Mouse (Mus musculus): ENCODE results near the gene Gm28374. TPM values are rescaled to one million over a fixed set of nuclear protein-coding genes. Genes with fewer than 3 reads are reported as not detected.

Gm28374 gene
- total and polyA plus RNA-seq, 2 experiments from 2014 or later: 1.1 TPM; not detected in 1

DNA sequence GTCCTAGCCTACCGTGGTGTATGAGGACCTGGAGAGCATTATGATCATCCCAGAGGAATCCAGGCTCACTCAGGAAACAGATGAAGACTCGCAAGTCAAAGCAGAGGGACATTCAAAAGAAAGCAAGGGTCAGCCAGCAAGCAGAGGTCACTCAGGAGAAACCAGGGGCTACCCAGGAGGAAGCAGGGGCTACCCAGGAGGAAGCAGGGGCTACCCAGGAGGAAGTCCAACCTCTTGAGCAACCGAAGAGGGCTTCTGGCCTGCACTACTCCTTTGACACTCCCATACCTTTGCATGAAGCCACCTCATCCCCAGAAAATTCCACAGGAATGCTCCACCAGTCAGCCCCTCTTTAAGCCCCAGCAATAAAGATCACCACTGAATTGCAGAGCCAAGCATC, 15.8 kb upstream of the Gm28374 start:
- no peak for ATAC-seq (ENCODE audit: low FRiP score)

DNA sequence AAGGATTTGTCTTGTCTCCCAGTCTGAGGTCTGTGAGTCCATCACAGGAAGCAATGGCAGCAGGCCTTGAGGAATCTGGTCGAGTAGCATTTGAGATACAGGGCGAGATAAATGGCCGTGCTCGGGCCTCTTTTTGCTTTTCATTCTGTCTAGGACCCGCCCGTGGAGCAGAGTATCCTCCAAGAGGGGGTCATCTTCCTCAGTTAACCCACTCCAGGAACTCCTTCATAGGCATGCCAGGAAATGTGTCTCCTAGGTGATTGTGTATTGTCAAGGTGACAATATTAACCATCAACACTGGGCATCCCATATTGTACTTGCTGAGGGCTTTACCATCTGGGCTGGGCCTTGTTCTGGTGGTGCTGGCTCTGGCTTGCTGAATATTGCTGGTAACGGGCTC, 12.1 kb upstream of the Gm28374 start, which contains the start of gene AC131692.1:
TSS of gene AC131692.1 (plus strand) at position 301 of the 400 bp plus-strand sequence.
- no peak within 1 kb of the TSS for H3K27ac ChIP-seq (ENCODE audit: low read depth, low read length)
- no peaks in the 10 kb centered on the region for H3K4me1 ChIP-seq (ENCODE audit: insufficient read depth, low read length)
- H3K9me3 ChIP-seq (ENCODE audit: low read length): no peaks in the 10 kb centered on the region
- TF ChIP-seq CTCF (IDR thresholded peaks at IDR 0.05): no peak
- ATAC-seq (ENCODE audit: low FRiP score) (no peak), DNase-seq (ENCODE audit: low spot score) (no peak)
- H3K9ac ChIP-seq (replicated peaks; ENCODE audit: low read length, poor library complexity, severe bottlenecking): no peak within 1 kb of the TSS
- no peak within 1 kb of the TSS for H3K4me2 ChIP-seq (ENCODE audit: low read depth, low read length, poor library complexity, severe bottlenecking)
- H3K27me3 ChIP-seq (ENCODE audit: insufficient read depth, low read length): no peaks in the 10 kb centered on the region
- no peaks in the 10 kb centered on the region for H3K36me3 ChIP-seq (ENCODE audit: insufficient read depth, low read length)
- no peak within 1 kb of the TSS for H3K4me3 ChIP-seq (ENCODE audit: low read depth, low read length)
- WGBS: 94% methylated on average over 7 of the region's 7 CpGs

More for the DNA sequence above, 15.8 kb upstream of the Gm28374 start:
- H3K4me3 ChIP-seq (ENCODE audit: low read depth, low read length): no peak overlapping the region
- TF ChIP-seq CTCF (IDR thresholded peaks at IDR 0.05): no peak
- DNase-seq (ENCODE audit: low spot score): no peak
- H3K4me2 ChIP-seq (ENCODE audit: low read depth, low read length, poor library complexity, severe bottlenecking): no peak overlapping the region
- H3K9me3 ChIP-seq (ENCODE audit: low read length): no peaks in the 10 kb centered on the region
- no peak overlapping the region for H3K9ac ChIP-seq (replicated peaks; ENCODE audit: low read length, poor library complexity, severe bottlenecking)
- H3K27ac ChIP-seq (ENCODE audit: low read depth, low read length): no peak overlapping the region
- H3K27me3 ChIP-seq (ENCODE audit: insufficient read depth, low read length): no peaks in the 10 kb centered on the region
- 93% methylated on average over 3 of the region's 3 CpGs for WGBS
- H3K36me3 ChIP-seq (ENCODE audit: insufficient read depth, low read length): no peaks in the 10 kb centered on the region
- no peaks in the 10 kb centered on the region for H3K4me1 ChIP-seq (ENCODE audit: insufficient read depth, low read length)

DNA sequence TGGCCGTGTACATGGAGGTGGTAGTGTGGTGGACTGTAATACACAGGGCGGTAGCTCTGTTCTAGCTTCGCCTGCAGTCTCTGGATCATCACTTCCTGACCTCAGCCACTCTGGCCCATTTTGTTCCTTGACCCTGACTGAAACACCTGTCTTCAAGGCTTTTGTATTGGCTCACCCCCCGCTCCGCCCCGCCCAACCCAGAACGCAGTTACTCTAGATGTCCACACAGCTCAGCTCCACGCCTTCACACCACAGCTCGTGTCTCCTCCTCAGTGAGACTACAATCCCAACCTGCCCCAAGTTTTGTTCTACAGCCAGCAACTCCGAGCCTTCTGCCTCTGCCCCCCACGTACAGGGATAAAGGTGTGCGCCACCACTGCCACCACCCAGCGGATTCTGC, 6.8 kb upstream of the Gm28374 start:
- no peak overlapping the region for H3K27ac ChIP-seq (ENCODE audit: low read depth, low read length)
- DNase-seq (ENCODE audit: low spot score): no peak
- no peak for ATAC-seq (ENCODE audit: low FRiP score)
- H3K36me3 ChIP-seq (ENCODE audit: insufficient read depth, low read length): no peaks in the 10 kb centered on the region
- no peaks in the 10 kb centered on the region for H3K9me3 ChIP-seq (ENCODE audit: low read length)
- no peak overlapping the region for H3K4me2 ChIP-seq (ENCODE audit: low read depth, low read length, poor library complexity, severe bottlenecking)
- H3K4me3 ChIP-seq (ENCODE audit: low read depth, low read length): no peak overlapping the region
- TF ChIP-seq CTCF (IDR thresholded peaks at IDR 0.05): no peak
- no peaks in the 10 kb centered on the region for H3K27me3 ChIP-seq (ENCODE audit: insufficient read depth, low read length)
- peaks cover 5% of the 10 kb centered on the region; the same call in 1 of the 2 replicates for H3K4me1 ChIP-seq (ENCODE audit: insufficient read depth, low read length)
- 95% methylated on average over 13 of the region's 13 CpGs for WGBS
- no peak overlapping the region for H3K9ac ChIP-seq (replicated peaks; ENCODE audit: low read length, poor library complexity, severe bottlenecking)

DNA sequence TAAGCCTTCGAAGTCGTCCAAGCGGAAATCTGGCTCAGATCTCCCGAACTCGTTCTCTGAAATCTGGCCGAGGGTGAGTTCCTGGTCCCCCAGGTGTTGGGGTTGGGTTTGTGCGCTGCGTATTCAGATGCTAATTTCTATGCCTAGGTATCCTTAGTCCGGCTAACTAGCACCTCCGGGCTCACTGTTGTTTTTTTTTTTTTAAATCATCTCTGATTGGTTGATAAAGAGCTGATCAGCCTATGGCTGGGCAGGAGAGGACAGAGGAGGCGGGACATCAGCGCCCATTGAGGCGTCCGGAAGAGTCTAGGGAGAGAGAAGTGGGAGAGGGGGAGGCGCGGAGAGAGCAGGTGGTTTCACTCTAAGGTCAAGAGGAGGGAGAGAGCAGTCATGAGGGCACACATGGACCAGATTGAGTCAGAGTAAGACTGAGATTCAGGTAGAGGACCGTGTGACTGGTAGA, 3.4 kb upstream of the Gm28374 start:
- H3K36me3 ChIP-seq (ENCODE audit: insufficient read depth, low read length): peaks cover 15% of the 10 kb centered on the region
- H3K27me3 ChIP-seq (ENCODE audit: insufficient read depth, low read length): no peaks in the 10 kb centered on the region
- TF ChIP-seq CTCF (IDR thresholded peaks at IDR 0.05): no peak
- 1% methylated on average over 17 of the region's 17 CpGs for WGBS
- no peak overlapping the region for H3K27ac ChIP-seq (ENCODE audit: low read depth, low read length)
- ATAC-seq (ENCODE audit: low FRiP score) (no peak), DNase-seq (ENCODE audit: low spot score) (peak; percentile 61)
- peaks cover 7% of the 10 kb centered on the region; the same call in 1 of the 2 replicates for H3K4me1 ChIP-seq (ENCODE audit: insufficient read depth, low read length)
- H3K9ac ChIP-seq (replicated peaks; ENCODE audit: low read length, poor library complexity, severe bottlenecking): no peak overlapping the region
- H3K9me3 ChIP-seq (ENCODE audit: low read length): no peaks in the 10 kb centered on the region
- peak overlapping the region; percentile 93 for H3K4me2 ChIP-seq (ENCODE audit: low read depth, low read length, poor library complexity, severe bottlenecking)
- H3K4me3 ChIP-seq (ENCODE audit: low read depth, low read length): peak overlapping the region; percentile 70

DNA sequence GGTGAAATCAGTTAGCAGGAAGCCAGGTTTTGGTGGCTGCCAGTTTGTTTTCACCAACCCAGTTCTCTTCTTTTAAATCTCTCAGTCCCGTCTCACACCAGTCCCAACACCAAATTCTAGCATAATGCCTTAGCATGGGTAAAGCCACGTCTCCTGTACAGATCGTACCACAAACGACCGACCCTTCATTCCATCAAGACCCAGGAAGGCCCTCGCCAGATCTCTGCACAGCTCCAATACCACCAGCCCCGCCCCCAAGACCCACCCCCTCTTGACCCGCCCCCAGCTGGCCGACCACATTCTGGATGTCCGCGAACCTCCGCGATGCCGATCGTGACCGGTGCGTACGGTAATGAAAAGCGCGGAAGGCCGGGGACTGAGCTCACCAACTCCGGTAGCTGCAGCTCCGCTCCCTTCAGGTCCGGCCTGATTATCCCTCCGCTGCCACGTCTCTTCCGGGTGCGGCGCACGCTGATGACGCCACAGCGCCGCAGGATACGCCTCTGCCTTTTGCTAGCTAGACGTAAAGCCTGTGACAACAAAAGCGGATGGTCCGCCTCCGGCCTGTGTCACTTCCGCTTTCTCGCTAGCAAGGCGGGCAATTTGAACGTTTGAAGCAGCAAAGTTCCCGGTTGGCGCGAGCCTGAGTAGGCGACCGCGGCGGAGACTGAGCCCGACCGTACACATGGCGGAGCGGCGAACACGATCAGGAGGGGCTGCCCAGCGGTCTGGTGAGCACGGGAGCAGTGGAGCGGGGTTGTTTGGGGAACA, 2.6 kb upstream of the Gm28374 start, which contains the start of the genes Zfpl1 and Cdca5:
TSS of gene Zfpl1 (minus strand) at position 479 of the 771 bp plus-strand sequence.
TSS of gene Cdca5 (plus strand) at position 506 of the 771 bp plus-strand sequence.
- H3K9ac ChIP-seq (replicated peaks; ENCODE audit: low read length, poor library complexity, severe bottlenecking): peak within 1 kb of the TSS; percentile 63
- ATAC-seq (ENCODE audit: low FRiP score): peak; percentile 88
- no peak for TF ChIP-seq CTCF (IDR thresholded peaks at IDR 0.05)

DNA sequence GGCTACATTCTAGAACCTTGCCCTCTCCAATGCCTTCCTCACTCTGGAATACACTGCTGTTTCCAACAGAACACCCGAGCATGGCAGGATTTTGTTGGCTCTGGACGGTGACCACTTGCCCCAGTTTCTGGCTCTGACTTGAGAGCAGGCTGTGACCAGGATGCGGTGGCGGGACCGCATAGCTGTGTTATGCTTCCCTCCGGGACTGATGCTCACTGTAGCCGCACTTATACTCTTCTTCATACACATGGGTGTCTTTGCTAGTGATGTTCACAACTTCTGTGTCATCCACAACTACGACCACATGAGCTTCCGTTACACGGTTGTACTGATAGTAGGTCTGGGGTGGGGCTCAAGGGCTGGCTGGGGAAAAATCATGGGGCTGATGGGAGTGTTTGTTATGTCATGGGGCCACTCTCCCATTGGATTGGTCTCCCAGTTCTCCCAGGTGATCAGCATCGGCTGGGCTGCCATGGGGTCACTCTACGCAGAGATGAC, 2.0 kb downstream of the Gm28374 start, which contains the start of gene Tmem262:
TSS of gene Tmem262 (plus strand) at position 51 of the 498 bp plus-strand sequence.
- Histone ChIP-seq H3K4me2 (ENCODE audit: low read depth, low read length, poor library complexity, severe bottlenecking) (no peak within 1 kb of the TSS), H3K36me3 (ENCODE audit: insufficient read depth, low read length) (peaks cover 24% of the 10 kb centered on the region), H3K27me3 (ENCODE audit: insufficient read depth, low read length) (no peaks in the 10 kb centered on the region), H3K9me3 (ENCODE audit: low read length) (no peaks in the 10 kb centered on the region), H3K9ac (replicated peaks; ENCODE audit: low read length, poor library complexity, severe bottlenecking) (no peak within 1 kb of the TSS), H3K4me1 (ENCODE audit: insufficient read depth, low read length) (peaks cover 13% of the 10 kb centered on the region), H3K27ac (ENCODE audit: low read depth, low read length) (no peak within 1 kb of the TSS), H3K4me3 (ENCODE audit: low read depth, low read length) (no peak within 1 kb of the TSS)
- WGBS: 92% methylated on average over 12 of the region's 12 CpGs
- no peak for DNase-seq (ENCODE audit: low spot score)
- no peak for ATAC-seq (ENCODE audit: low FRiP score)
- TF ChIP-seq CTCF (IDR thresholded peaks at IDR 0.05): no peak

More for the DNA sequence above, 2.6 kb upstream of the Gm28374 start, which contains the start of the genes Zfpl1 and Cdca5:
- Histone ChIP-seq H3K36me3 (ENCODE audit: insufficient read depth, low read length) (peaks cover 22% of the 10 kb centered on the region), H3K9me3 (ENCODE audit: low read length) (no peaks in the 10 kb centered on the region), H3K27me3 (ENCODE audit: insufficient read depth, low read length) (no peaks in the 10 kb centered on the region), H3K4me3 (ENCODE audit: low read depth, low read length) (peak within 1 kb of the TSS; percentile 70), H3K27ac (ENCODE audit: low read depth, low read length) (peak within 1 kb of the TSS; percentile 65), H3K4me2 (ENCODE audit: low read depth, low read length, poor library complexity, severe bottlenecking) (peak within 1 kb of the TSS; percentile 93), H3K4me1 (ENCODE audit: insufficient read depth, low read length) (peaks cover 7% of the 10 kb centered on the region; the same call in 1 of the 2 replicates)
- WGBS: under 1% methylated on average over 58 of the region's 58 CpGs
- DNase-seq (ENCODE audit: low spot score): peak; percentile 99

All from midbrain, postnatal 0 days (tissue).